Comparison of ENCODE assay signal across 8 mouse cellular contexts in the genomic region with DNA sequence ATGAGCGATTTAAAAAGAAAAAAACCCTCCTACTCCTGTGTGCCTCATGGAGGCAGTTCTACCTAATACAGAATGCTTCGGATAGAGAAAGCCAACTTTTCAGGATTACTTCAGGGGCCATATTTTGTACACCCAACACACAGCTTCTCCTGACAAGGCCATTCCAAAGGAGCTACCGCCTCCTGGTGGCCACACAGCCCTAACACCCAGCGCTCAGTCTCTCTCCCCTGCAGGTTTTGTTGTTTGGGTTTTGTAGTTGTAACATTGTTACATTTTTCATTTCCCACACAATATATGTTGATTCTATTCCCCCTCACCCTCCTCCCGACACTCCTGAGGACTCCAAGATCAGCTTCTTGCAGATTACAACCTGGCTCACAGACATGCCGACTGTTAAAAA. TPM values are rescaled to one million over a fixed set of nuclear protein-coding genes. Genes with fewer than 3 reads are reported as not detected.
DNase-seq lines count a peak whose midpoint lies in the region; ATAC-seq and TF ChIP-seq lines count a peak whose summit lies in the region.
"Had no signal": no experiment of that assay in that cellular context is flagged by ENCODE, and none has a peak within 500 bp of the region (broad histone marks: within the 10 kb centered on the region; RNA-seq: fewer than 3 reads in every experiment).

No protein-coding gene starts in this region.

- no peak overlapping the region for H3K4me2 ChIP-seq in intestine, postnatal 0 days (replicated peaks; ENCODE audit: low read depth)
- H3K4me2 ChIP-seq in intestine, embryonic 16.5 days (ENCODE audit: low read depth, low read length) = no peak overlapping the region
- no peak overlapping the region for H3K4me2 ChIP-seq in liver, embryonic 14.5 days (ENCODE audit: low read depth)
- H3K4me2 ChIP-seq: liver, embryonic 13.5 days had no signal

- no peaks in the 10 kb centered on the region for H3K9me3 ChIP-seq in intestine, postnatal 0 days (ENCODE audit: control insufficient read depth)
- H3K9me3 ChIP-seq in intestine, embryonic 16.5 days (ENCODE audit: control insufficient read depth, low read length) = no peaks in the 10 kb centered on the region
- no peaks in the 10 kb centered on the region for H3K9me3 ChIP-seq in liver, embryonic 14.5 days (ENCODE audit: control insufficient read depth, low read length)
- H3K9me3 ChIP-seq: liver, embryonic 13.5 days had no signal

- no peaks in the 10 kb centered on the region for H3K27me3 ChIP-seq in intestine, postnatal 0 days (replicated peaks; ENCODE audit: control insufficient read depth, insufficient read depth, low read length)
- H3K27me3 ChIP-seq in intestine, embryonic 16.5 days (replicated peaks; ENCODE audit: control insufficient read depth, insufficient read depth, low read length) = no peaks in the 10 kb centered on the region
- no peaks in the 10 kb centered on the region for H3K27me3 ChIP-seq in liver, embryonic 14.5 days (ENCODE audit: control insufficient read depth, insufficient read depth, low read length)
- H3K27me3 ChIP-seq: liver, embryonic 13.5 days had no signal

- peak; percentile 81 for TF ChIP-seq CTCF in intestine, postnatal 0 days (IDR thresholded peaks at IDR 0.05; ENCODE audit: low read depth)
- peak; percentile 83 for TF ChIP-seq CTCF in liver, embryonic 14.5 days (IDR thresholded peaks at IDR 0.05; ENCODE audit: low read depth)

- H3K4me3 ChIP-seq in intestine, postnatal 0 days (ENCODE audit: low read depth, low read length) = no peak overlapping the region
- H3K4me3 ChIP-seq in intestine, embryonic 16.5 days (ENCODE audit: low read length) = no peak overlapping the region
- H3K4me3 ChIP-seq in liver, embryonic 14.5 days (ENCODE audit: insufficient read depth in 1 of 2, low read depth in 2 of 2, low read length in 2 of 2) = no peak overlapping the region
- H3K4me3 ChIP-seq: liver, embryonic 13.5 days had no signal

- H3K9ac ChIP-seq in intestine, postnatal 0 days (ENCODE audit: low read depth, low read length) = no peak overlapping the region
- no peak overlapping the region for H3K9ac ChIP-seq in intestine, embryonic 16.5 days (ENCODE audit: low read depth, low read length)
- H3K9ac ChIP-seq in liver, embryonic 14.5 days (replicated peaks) = no peak overlapping the region
- H3K9ac ChIP-seq: liver, embryonic 13.5 days had no signal

- no peak for ATAC-seq in intestine, postnatal 0 days
- no peak for ATAC-seq in intestine, embryonic 16.5 days
- no peak for ATAC-seq in liver, embryonic 14.5 days (ENCODE audit: insufficient read depth)

- no peak overlapping the region for H3K27ac ChIP-seq in intestine, postnatal 0 days (ENCODE audit: low read depth, low read length)
- H3K27ac ChIP-seq in intestine, embryonic 16.5 days (ENCODE audit: low read length) = no peak overlapping the region
- no peak overlapping the region for H3K27ac ChIP-seq in liver, embryonic 14.5 days
- H3K27ac ChIP-seq: liver, embryonic 13.5 days had no signal

- peaks cover under 1% of the 10 kb centered on the region; the same call in 1 of the 2 replicates for H3K36me3 ChIP-seq in intestine, postnatal 0 days (ENCODE audit: control insufficient read depth, insufficient read depth)
- no peaks in the 10 kb centered on the region for H3K36me3 ChIP-seq in intestine, embryonic 16.5 days (ENCODE audit: control insufficient read depth, insufficient read depth, low read length)
- H3K36me3 ChIP-seq in liver, embryonic 14.5 days (replicated peaks; ENCODE audit: control insufficient read depth, insufficient read depth, low read depth) = no peaks in the 10 kb centered on the region
- H3K36me3 ChIP-seq: liver, embryonic 13.5 days had no signal

- 0 out of 2 replicates have a peak, but pooled peaks cover 5% of the 10 kb centered on the region for H3K4me1 ChIP-seq in intestine, postnatal 0 days (replicated peaks; ENCODE audit: control insufficient read depth, insufficient read depth, low read length)
- peaks cover 10% of the 10 kb centered on the region for H3K4me1 ChIP-seq in intestine, embryonic 16.5 days (ENCODE audit: control insufficient read depth, insufficient read depth, low read length)
- H3K4me1 ChIP-seq in liver, embryonic 14.5 days (replicated peaks; ENCODE audit: control insufficient read depth in 2 of 2, insufficient read depth in 2 of 2, low read length in 1 of 2) = peaks cover 7 to 13% of the 10 kb centered on the region in 2 experiments

- peak; percentile 43 for DNase-seq in A20 (ENCODE audit: low read depth, low spot score)
- peak; percentile 32 to 49 for DNase-seq in CD8-positive naive resting alpha-beta T cell, adult 2 months (ENCODE audit: low read depth in 2 of 2, low spot score in 2 of 2)
- DNase-seq in cerebellum, postnatal 14 days = peak; percentile 87 to 92
- no peak for DNase-seq in liver, embryonic 14.5 days (ENCODE audit: low read depth in 3 of 3, low spot score in 3 of 3)
- DNase-seq in thymus, postnatal 14 days = peak; percentile 57
- DNase-seq: liver, embryonic 13.5 days had no signal

- 29% methylated on average over 6 of the region's 6 CpGs for WGBS in intestine, postnatal 0 days
- WGBS in intestine, embryonic 16.5 days = 25% methylated on average over 6 of the region's 6 CpGs
- 19% methylated on average over 6 of the region's 6 CpGs for WGBS in liver, embryonic 14.5 days (ENCODE audit: insufficient replicate concordance)

- TF ChIP-seq EP300 in liver, embryonic 14.5 days (IDR thresholded peaks at IDR 0.05; ENCODE audit: low read depth) = no peak

RNA-seq across cellular contexts. Expression of a gene that starts 3.4 kb away (rescaled TPM):
- 4.6 and 5.0 TPM in 2 replicates for polyA plus RNA-seq in intestine, postnatal 0 days (2015; fragmentation: Nextera tagmentation; extraction: Ambion mirVana)
- 5.6 and 7.1 TPM in 2 replicates for polyA plus RNA-seq in intestine, embryonic 16.5 days (2015; fragmentation: Nextera tagmentation; extraction: Ambion mirVana)
- 1.2 and 1.3 TPM in 2 replicates for polyA plus RNA-seq in liver, embryonic 14.5 days (2012; rRNA removed)
- polyA plus RNA-seq in liver, embryonic 14.5 days (2014; fragmentation: Nextera tagmentation; extraction: Ambion mirVana) = 1.1 and 1.2 TPM in 2 replicates

RNA-seq across cellular contexts. Expression of a gene that starts 7.6 kb away (rescaled TPM):
- not detected in 2 replicates for polyA plus RNA-seq in intestine, postnatal 0 days (2015; fragmentation: Nextera tagmentation; extraction: Ambion mirVana)
- not detected in 2 replicates for polyA plus RNA-seq in intestine, embryonic 16.5 days (2015; fragmentation: Nextera tagmentation; extraction: Ambion mirVana)
- polyA plus RNA-seq in liver, embryonic 14.5 days (2012; rRNA removed) = not detected in 2 replicates
- not detected in 2 replicates for polyA plus RNA-seq in liver, embryonic 14.5 days (2014; fragmentation: Nextera tagmentation; extraction: Ambion mirVana)
- polyA plus RNA-seq: liver, embryonic 13.5 days had no signal

RNA-seq across cellular contexts. Expression of a gene that starts 40.1 kb away (rescaled TPM):
- polyA plus RNA-seq in intestine, postnatal 0 days (2015; fragmentation: Nextera tagmentation; extraction: Ambion mirVana) = 9.1 and 9.2 TPM in 2 replicates
- 30.2 and 30.6 TPM in 2 replicates for polyA plus RNA-seq in intestine, embryonic 16.5 days (2015; fragmentation: Nextera tagmentation; extraction: Ambion mirVana)
- polyA plus RNA-seq in liver, embryonic 14.5 days (2012; rRNA removed) = 11.6 and 15.0 TPM in 2 replicates
- polyA plus RNA-seq in liver, embryonic 14.5 days (2014; fragmentation: Nextera tagmentation; extraction: Ambion mirVana) = 12.7 and 15.9 TPM in 2 replicates

RNA-seq across cellular contexts. Expression of a gene that starts 40.4 kb away (rescaled TPM):
- 133 and 145 TPM in 2 replicates for polyA plus RNA-seq in intestine, postnatal 0 days (2015; fragmentation: Nextera tagmentation; extraction: Ambion mirVana)
- 99.0 and 114 TPM in 2 replicates for polyA plus RNA-seq in intestine, embryonic 16.5 days (2015; fragmentation: Nextera tagmentation; extraction: Ambion mirVana)
- polyA plus RNA-seq in liver, embryonic 14.5 days (2012; rRNA removed) = 46.2 and 64.9 TPM in 2 replicates
- polyA plus RNA-seq in liver, embryonic 14.5 days (2014; fragmentation: Nextera tagmentation; extraction: Ambion mirVana) = 100 and 103 TPM in 2 replicates

Comparison
In these comparisons a context has a peak if more than half of its experiments do, and no peak if none do; other contexts are left out.
1. DNase-seq: peak in A20 (single experiment), CD8-positive naive resting alpha-beta T cell, adult 2 months (2 of 2), cerebellum, postnatal 14 days (2 of 2) and thymus, postnatal 14 days (single experiment); none in liver, embryonic 14.5 days (0 of 3).